Mouse (Mus musculus) heart, postnatal 0 days (tissue): ENCODE measurements around the gene E4f1.

Experiments used
- CTCF ChIP-seq: IDR thresholded peaks from 2 replicates; pipeline ENCODE4 v1.5.1; 2016; ENCODE audit warnings: antibody characterized with exemption, control low read depth, low read depth
- EP300 ChIP-seq: IDR thresholded peaks from 2 replicates; pipeline ENCODE4 v1.6.1; 2016; ENCODE audit warnings: antibody characterized with exemption, low read depth

DNA sequence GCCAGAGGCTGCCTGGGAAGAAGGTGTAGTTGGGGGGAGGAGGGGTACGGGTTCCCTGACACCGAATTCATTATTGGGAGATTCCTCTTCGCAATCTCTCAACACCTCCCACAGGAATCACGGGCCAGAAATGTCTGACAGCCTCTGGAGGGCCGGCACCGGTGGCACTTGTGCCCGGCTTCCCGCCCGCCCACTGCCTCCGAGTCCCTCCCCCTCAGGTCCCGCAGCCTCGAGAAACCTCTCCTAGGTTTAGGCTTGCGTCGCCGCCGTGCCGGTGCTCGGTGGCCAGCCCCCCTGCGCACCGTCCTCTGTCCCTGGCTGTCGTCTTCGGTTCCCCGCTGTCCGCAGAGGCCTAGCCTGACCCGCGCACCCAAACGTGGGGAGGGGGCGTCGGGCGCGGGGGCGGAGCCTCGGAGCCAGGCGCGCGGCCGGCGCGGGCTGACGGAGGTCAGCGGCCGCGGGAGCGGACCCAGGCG lies 18.1 kb upstream of the E4f1 start, which contains the start of gene Caskin1:
- TF ChIP-seq CTCF (no peak), EP300 (no peak)
